Mouse (Mus musculus) heart, embryonic 14.5 days (tissue): ENCODE measurements around the gene Vat1l. TPM values are rescaled to one million over a fixed set of nuclear protein-coding genes. Genes with fewer than 3 reads are reported as not detected.
A peak's percentile ranks its signal among the peaks of the same experiment; 100 is the strongest.

Experiments
- ATAC-seq: fragments of 200-750 bp; cut with Nextera tagmentation; 2 replicates; pipeline ENCODE4 v1.8.0; 2017; ENCODE audit warnings: low read depth, moderate TSS enrichment; ENCODE audit not compliant: insufficient number of reproducible peaks, insufficient read depth, low FRiP score
- H3K27ac ChIP-seq, 2 experiments: fragments of 200-500 bp in 1 of 2; fragments of 300-500 bp in 1 of 2; sonication (generic) in 1 of 2; replicated peaks in 1 of 2; 2 replicates each; pipeline ENCODE4 v1.5.1; 2012 to 2014; ENCODE audit warnings: low read depth in 2 of 2, low read length in 2 of 2, control low read depth in 1 of 2, mild to moderate bottlenecking in 1 of 2, mixed read lengths in 1 of 2; ENCODE audit not compliant: control insufficient read depth in 1 of 2, insufficient read depth in 1 of 2
- H3K27me3 ChIP-seq: fragments of 300-500 bp; sonication (generic); 2 replicates; pipeline ENCODE4 v1.6.1; 2014; ENCODE audit warnings: mild to moderate bottlenecking, low read length, control low read depth; ENCODE audit not compliant: control insufficient read depth, insufficient read depth
- H3K36me3 ChIP-seq: fragments of 300-500 bp; sonication (generic); 2 replicates; pipeline ENCODE4 v1.6.1; 2014; ENCODE audit warnings: mild to moderate bottlenecking, control low read depth, low read length, mixed read lengths; ENCODE audit not compliant: control insufficient read depth, insufficient read depth
- H3K4me1 ChIP-seq, 2 experiments: fragments of 200-500 bp in 1 of 2; fragments of 300-500 bp in 1 of 2; sonication (generic) in 1 of 2; 2 replicates each; pipeline ENCODE4 v1.6.1; 2012 to 2014; ENCODE audit warnings: low read length in 2 of 2, control low read depth in 1 of 2, mixed read lengths in 1 of 2; ENCODE audit not compliant: control insufficient read depth in 2 of 2, insufficient read depth in 2 of 2
- H3K4me2 ChIP-seq: fragments of 300-500 bp; sonication (generic); 2 replicates; pipeline ENCODE4 v1.6.1; 2014; ENCODE audit warnings: mild to moderate bottlenecking, low read length
- H3K4me3 ChIP-seq, 2 experiments: fragments of 200-500 bp in 1 of 2; fragments of 300-500 bp in 1 of 2; sonication (generic) in 1 of 2; 2 replicates each; pipeline ENCODE4 v1.5.1; 2012 to 2014; ENCODE audit warnings: low read length in 2 of 2, mild to moderate bottlenecking in 2 of 2, control low read depth in 1 of 2, low read depth in 1 of 2, moderate library complexity in 1 of 2; ENCODE audit not compliant: control insufficient read depth in 1 of 2, insufficient read depth in 1 of 2
- H3K9ac ChIP-seq: fragments of 300-500 bp; sonication (generic); 2 replicates; pipeline ENCODE4 v1.6.1; 2014; ENCODE audit warnings: mild to moderate bottlenecking, low read length
- H3K9me3 ChIP-seq: fragments of 300-500 bp; sonication (generic); 2 replicates; pipeline ENCODE4 v1.6.1; 2016; ENCODE audit warnings: low read length, control low read depth; ENCODE audit not compliant: control insufficient read depth
- WGBS: fragments of 180-500 bp; shearing (Covaris S2); extraction: QIAGEN DNeasy Blood & Tissue Kit; methylation state at CpG from one replicate; pipeline ENCODE4 v1.1.7; 2014; 5-methylcytosine and 5-hydroxymethylcytosine counted together
- polyA plus RNA-seq: library from polyadenylated mRNA; unstranded; fragments of >200 nt; fragmentation: Nextera tagmentation; extraction: Ambion mirVana; gene quantifications from 2 replicates; pipeline ENCODE4 v1.2.1, GENCODE M21; 2014

Vat1l gene
- polyA plus RNA-seq, 1 experiment from 2014 or later = 0.20 TPM

GRCm38 (mm10) chr8:114332949-114333348 lies 127.5 kb downstream of the Vat1l start:
- Histone ChIP-seq H3K27ac (no peak overlapping the region), H3K4me1 (no peaks in the 10 kb centered on the region), H3K9ac (no peak overlapping the region), H3K4me2 (no peak overlapping the region), H3K36me3 (no peaks in the 10 kb centered on the region), H3K9me3 (0 out of 2 replicates have a peak, but pooled peaks cover 6% of the 10 kb centered on the region), H3K27me3 (no peaks in the 10 kb centered on the region), H3K4me3 (no peak overlapping the region)
- 59% methylated on average over 4 of the region's 4 CpGs for WGBS
- no peak for ATAC-seq

DNA sequence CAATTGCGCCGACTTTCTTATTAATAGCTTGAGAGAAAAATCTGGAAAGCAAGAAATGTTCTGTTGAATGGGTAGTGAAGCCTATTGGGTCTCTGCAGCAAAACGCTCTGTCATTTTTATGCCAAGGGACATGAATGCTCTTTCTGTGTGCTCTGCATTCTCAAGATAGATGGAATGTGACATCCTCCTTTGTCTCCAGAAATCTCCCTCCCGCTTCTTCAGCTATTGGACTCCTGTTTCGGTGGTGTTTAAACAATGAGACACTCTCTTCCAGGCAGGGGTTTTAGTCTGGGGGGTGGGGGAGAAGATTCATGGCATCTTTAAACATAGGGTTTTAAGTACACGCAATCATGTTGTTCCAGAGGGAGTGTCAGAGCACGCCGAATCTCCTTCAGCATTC lies 130.3 kb downstream of the Vat1l start:
- H3K27me3 ChIP-seq = no peaks in the 10 kb centered on the region
- no peak overlapping the region for H3K4me3 ChIP-seq
- no peaks in the 10 kb centered on the region for H3K4me1 ChIP-seq
- H3K27ac ChIP-seq = no peak overlapping the region
- no peaks in the 10 kb centered on the region for H3K9me3 ChIP-seq
- no peak overlapping the region for H3K9ac ChIP-seq
- 76% methylated on average over 8 of the region's 8 CpGs for WGBS
- ATAC-seq = no peak
- no peaks in the 10 kb centered on the region for H3K36me3 ChIP-seq
- no peak overlapping the region for H3K4me2 ChIP-seq

GRCm38 (mm10) chr8:114342276-114342675 lies 136.9 kb downstream of the Vat1l start:
- Histone ChIP-seq H3K4me2 (no peak overlapping the region), H3K4me3 (no peak overlapping the region), H3K9me3 (no peaks in the 10 kb centered on the region), H3K4me1 (no peaks in the 10 kb centered on the region), H3K9ac (no peak overlapping the region), H3K27me3 (no peaks in the 10 kb centered on the region), H3K27ac (no peak overlapping the region), H3K36me3 (no peaks in the 10 kb centered on the region)
- WGBS = 64% methylated on average over 5 of the region's 5 CpGs
- ATAC-seq = no peak

DNA sequence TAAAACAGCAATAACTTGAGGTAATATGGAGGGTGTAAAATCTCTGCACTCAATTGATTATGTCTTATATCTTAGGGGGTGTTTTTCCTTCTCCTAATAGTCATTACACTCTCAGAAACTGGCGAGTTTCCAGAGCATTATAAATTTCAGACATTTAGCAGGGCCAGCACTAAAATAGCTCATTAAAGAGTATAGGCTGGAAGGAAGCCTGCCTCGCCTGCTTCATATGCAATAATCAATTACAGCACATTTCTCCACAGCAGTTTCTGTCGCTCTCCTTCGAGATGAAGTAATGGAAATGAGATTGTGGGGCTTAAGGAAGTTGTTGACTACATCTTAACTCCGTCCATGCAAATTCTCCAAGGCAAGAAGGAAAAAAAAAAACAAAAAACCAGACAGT lies 139.4 kb downstream of the Vat1l start:
- Histone ChIP-seq H3K4me1 (no peaks in the 10 kb centered on the region), H3K36me3 (no peaks in the 10 kb centered on the region), H3K9ac (no peak overlapping the region), H3K4me3 (no peak overlapping the region), H3K4me2 (no peak overlapping the region), H3K27ac (no peak overlapping the region), H3K27me3 (no peaks in the 10 kb centered on the region), H3K9me3 (no peaks in the 10 kb centered on the region)
- WGBS = 56% methylated on average over 5 of the region's 5 CpGs
- no peak for ATAC-seq

GRCm38 (mm10) chr8:114346045-114346444 lies 140.6 kb downstream of the Vat1l start:
- Histone ChIP-seq H3K4me2 (no peak overlapping the region), H3K9ac (no peak overlapping the region), H3K4me3 (no peak overlapping the region), H3K9me3 (no peaks in the 10 kb centered on the region), H3K36me3 (no peaks in the 10 kb centered on the region), H3K4me1 (no peaks in the 10 kb centered on the region), H3K27ac (no peak overlapping the region), H3K27me3 (no peaks in the 10 kb centered on the region)
- no peak for ATAC-seq
- 80% methylated on average over 2 of the region's 2 CpGs for WGBS

DNA sequence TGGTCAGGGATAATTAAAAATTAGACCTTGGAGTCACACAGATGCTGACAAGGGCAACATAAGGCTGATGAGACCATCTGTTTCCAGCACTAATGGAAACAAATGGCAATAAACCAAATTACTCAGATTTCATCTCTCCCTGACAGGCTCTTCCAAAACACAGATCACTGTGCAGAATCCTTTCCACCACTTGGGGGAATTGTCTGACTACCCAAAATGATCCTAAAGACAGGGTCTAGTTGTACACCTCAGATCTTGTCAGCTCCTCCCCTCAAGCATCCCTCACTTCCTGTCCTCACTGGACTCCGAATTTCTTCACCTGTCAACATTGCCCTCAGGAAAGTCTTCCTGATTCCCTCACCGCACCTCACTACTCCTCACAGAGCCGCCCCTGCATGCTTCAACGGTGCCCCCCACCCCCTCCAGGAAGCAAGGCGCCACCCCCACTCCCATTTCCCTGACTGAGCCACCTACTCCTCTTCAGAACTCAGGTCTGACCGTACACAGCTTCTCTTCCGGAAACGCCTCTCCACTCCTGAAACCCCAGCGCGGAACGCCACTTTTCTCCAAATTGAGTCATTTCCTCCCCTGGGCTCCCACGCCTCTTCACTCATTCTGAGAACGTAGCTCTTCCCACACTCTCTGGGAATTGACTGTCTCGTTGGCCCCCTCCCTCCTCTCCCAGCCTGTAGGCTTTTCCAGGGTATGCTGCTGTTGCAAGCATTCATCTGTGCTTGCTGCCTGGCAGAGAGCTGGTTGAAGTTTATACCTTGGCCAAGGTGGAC lies 146.4 kb downstream of the Vat1l start:
- WGBS = 44% methylated on average over 14 of the region's 14 CpGs
- H3K4me2 ChIP-seq = peak overlapping the region; percentile 47
- H3K9ac ChIP-seq = no peak overlapping the region
- no peaks in the 10 kb centered on the region for H3K4me1 ChIP-seq
- H3K27me3 ChIP-seq = no peaks in the 10 kb centered on the region
- no peaks in the 10 kb centered on the region for H3K9me3 ChIP-seq
- ATAC-seq = no peak
- H3K27ac ChIP-seq = no peak overlapping the region
- no peaks in the 10 kb centered on the region for H3K36me3 ChIP-seq
- H3K4me3 ChIP-seq = no peak overlapping the region

GRCm38 (mm10) chr8:114360506-114360905 lies 155.1 kb downstream of the Vat1l start:
- Histone ChIP-seq H3K4me2 (no peak overlapping the region), H3K9ac (no peak overlapping the region), H3K9me3 (no peaks in the 10 kb centered on the region), H3K4me1 (no peaks in the 10 kb centered on the region), H3K27me3 (no peaks in the 10 kb centered on the region), H3K27ac (no peak overlapping the region), H3K4me3 (no peak overlapping the region), H3K36me3 (no peaks in the 10 kb centered on the region)
- no peak for ATAC-seq
- 50% methylated on average over 8 of the region's 8 CpGs for WGBS

DNA sequence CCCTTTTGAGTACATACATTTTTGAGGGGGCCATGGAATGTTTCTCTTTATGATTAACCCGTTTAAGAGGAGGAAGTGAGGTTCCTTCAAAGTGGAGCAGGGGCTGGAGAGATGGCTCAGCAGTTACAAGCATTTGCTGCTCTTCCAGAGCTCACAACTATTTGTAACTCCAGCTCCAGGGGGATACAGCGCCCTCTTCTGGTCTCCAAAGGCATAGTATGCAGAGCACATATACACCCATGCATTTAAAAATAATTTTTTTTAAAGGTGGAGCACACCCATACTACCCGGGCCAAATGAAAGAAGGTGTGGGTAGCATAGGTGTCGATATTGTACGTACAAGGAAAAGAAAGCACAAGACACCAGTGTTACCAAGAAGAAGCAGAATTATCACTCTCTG lies 157.8 kb downstream of the Vat1l start:
- H3K9me3 ChIP-seq = no peaks in the 10 kb centered on the region
- 62% methylated on average over 5 of the region's 5 CpGs for WGBS
- no peak overlapping the region for H3K27ac ChIP-seq
- H3K4me2 ChIP-seq = no peak overlapping the region
- no peak for ATAC-seq
- no peaks in the 10 kb centered on the region for H3K4me1 ChIP-seq
- H3K9ac ChIP-seq = no peak overlapping the region
- H3K4me3 ChIP-seq = no peak overlapping the region
- H3K27me3 ChIP-seq = no peaks in the 10 kb centered on the region
- H3K36me3 ChIP-seq = no peaks in the 10 kb centered on the region
